Mouse (Mus musculus) myocyte (in vitro differentiated cells): ENCODE measurements around the gene 1700042G07Rik.

Experiments
- CEBPB ChIP-seq: IDR thresholded peaks from 2 replicates; pipeline ENCODE4 v1.6.1; 2011; ENCODE audit warnings: mild to moderate bottlenecking, moderate library complexity; ENCODE audit not compliant: poor library complexity, insufficient read depth, severe bottlenecking
- E2F4 ChIP-seq: IDR thresholded peaks from one replicate; pipeline ENCODE4 v1.6.1; 2011; ENCODE audit warnings: mild to moderate bottlenecking, control low read depth, moderate library complexity; ENCODE audit not compliant: insufficient read depth
- POLR2AphosphoS2 ChIP-seq: IDR thresholded peaks from one replicate; pipeline ENCODE4 v1.6.1; 2011; ENCODE audit warnings: low read depth, control low read depth; ENCODE audit not compliant: insufficient read length
- TCF12 ChIP-seq: IDR thresholded peaks from one replicate; pipeline ENCODE4 v1.6.1; 2011; ENCODE audit warnings: mild to moderate bottlenecking, control low read depth; ENCODE audit not compliant: poor library complexity, insufficient read depth, severe bottlenecking
- USF1 ChIP-seq: IDR thresholded peaks from one replicate; pipeline ENCODE4 v1.6.1; 2011; ENCODE audit warnings: low read depth, mild to moderate bottlenecking, control low read depth, moderate library complexity

GRCm38 (mm10) chr4:116167404-116167803 is 5.8 kb upstream of the 1700042G07Rik start, which contains the start of gene Tspan1:
- no peak for TF ChIP-seq E2F4
- TF ChIP-seq USF1, result no peak
- TF ChIP-seq CEBPB, result no peak
- no peak for TF ChIP-seq POLR2AphosphoS2
- TF ChIP-seq TCF12, result no peak
